Mouse (Mus musculus) ES-E14 (cell line): ENCODE results near the gene Tax1bp1. TPM values are rescaled to one million over a fixed set of nuclear protein-coding genes. Genes with fewer than 3 reads are reported as not detected.

ENCODE experiments used
- DNase-seq: peaks from one replicate; pipeline ENCODE4 v3.0.0-alpha.2; 2013; ENCODE audit warnings: low read depth, low spot score
- H3K27ac ChIP-seq: 2 replicates; pipeline ENCODE4 v1.5.1; 2012; ENCODE audit warnings: low read depth, mild to moderate bottlenecking, low read length, moderate library complexity, mixed read lengths; ENCODE audit not compliant: poor library complexity, insufficient read depth, severe bottlenecking
- H3K36me3 ChIP-seq: 2 replicates; pipeline ENCODE4 v1.6.1; 2012; ENCODE audit warnings: mild to moderate bottlenecking, low read length, moderate library complexity, mixed read lengths; ENCODE audit not compliant: control insufficient read depth, poor library complexity, insufficient read depth, severe bottlenecking
- H3K4me1 ChIP-seq, 2 experiments: fragments of 150-350 bp in 1 of 2; sonication (generic) in 1 of 2; 2 replicates each; pipeline ENCODE4 v1.6.1; 2012; ENCODE audit warnings: low read length in 2 of 2, mild to moderate bottlenecking in 1 of 2, mixed read lengths in 1 of 2; ENCODE audit not compliant: control insufficient read depth in 2 of 2, insufficient read depth in 2 of 2, poor library complexity in 1 of 2
- H3K4me3 ChIP-seq, 2 experiments: fragments of 150-350 bp in 1 of 2; sonication (generic) in 1 of 2; 2 replicates each; pipeline ENCODE4 v1.5.1; 2012; ENCODE audit warnings: low read length in 2 of 2, low read depth in 1 of 2, mild to moderate bottlenecking in 1 of 2, mixed read lengths in 1 of 2; ENCODE audit not compliant: insufficient read depth in 1 of 2, poor library complexity in 1 of 2, severe bottlenecking in 1 of 2
- H3K9ac ChIP-seq: 2 replicates; pipeline ENCODE4 v1.6.1; 2012; ENCODE audit warnings: low read depth, mild to moderate bottlenecking, low read length, mixed read lengths; ENCODE audit not compliant: poor library complexity, insufficient read depth, severe bottlenecking
- H3K9me3 ChIP-seq: fragments of 150-350 bp; sonication (generic); 2 replicates; pipeline ENCODE4 v1.6.1; 2012; ENCODE audit warnings: low read depth, mild to moderate bottlenecking, low read length; ENCODE audit not compliant: control insufficient read depth, insufficient read depth
- CHD2 ChIP-seq: IDR thresholded peaks from 2 replicates; pipeline ENCODE4 v1.6.1; 2014; ENCODE audit warnings: mild to moderate bottlenecking, low read depth, low read length, inconsistent platforms
- HCFC1 ChIP-seq: IDR thresholded peaks from 2 replicates; pipeline ENCODE4 v1.6.1; 2012; ENCODE audit warnings: low read length, inconsistent platforms, borderline replicate concordance; ENCODE audit not compliant: insufficient read depth
- MAFK ChIP-seq: IDR thresholded peaks from 2 replicates; pipeline ENCODE4 v1.6.1; 2014; ENCODE audit warnings: mild to moderate bottlenecking, low read depth, low read length, inconsistent platforms; ENCODE audit not compliant: insufficient read depth
- ZC3H11A ChIP-seq: IDR thresholded peaks from 2 replicates; pipeline ENCODE4 v1.6.1; 2012; ENCODE audit warnings: low read depth, mild to moderate bottlenecking, inconsistent platforms, low read length, borderline replicate concordance
- ZNF384 ChIP-seq: IDR thresholded peaks from 2 replicates; pipeline ENCODE4 v1.6.1; 2012; ENCODE audit warnings: low read depth, low read length, inconsistent platforms
- in situ Hi-C, 2 experiments: fragments of 600-800 bp; cut with MboI; formaldehyde crosslinking; loops; one replicate each; pipeline ENCODE4 v1.15.1; 2025; ENCODE audit warnings: low sequenced_read_pairs in 2 of 2, inconsistent platforms in 1 of 2; ENCODE audit not compliant: unreplicated experiment in 2 of 2
- total RNA-seq: library from RNA; depleted of rRNA; stranded (reverse); fragments of 300-350 nt; gene quantifications from 2 replicates; pipeline ENCODE4 v1.2.3, GENCODE M21; 2012

Gene Tax1bp1
- total RNA-seq, 1 experiment, result 74.0 TPM

GRCm38 (mm10) chr6:52752832-52753231 lies 39.3 kb downstream of the Tax1bp1 start:
- DNase-seq, result no peak
- Histone ChIP-seq H3K9ac (no peak overlapping the region), H3K4me3 (no peak overlapping the region), H3K36me3 (peaks cover 3% of the 10 kb centered on the region), H3K9me3 (no peaks in the 10 kb centered on the region), H3K4me1 (no peaks in the 10 kb centered on the region), H3K27ac (no peak overlapping the region)
- TF ChIP-seq CHD2, result no peak
- no peak for TF ChIP-seq MAFK
- no peak for TF ChIP-seq ZC3H11A
- TF ChIP-seq ZNF384, result no peak
- TF ChIP-seq HCFC1, result no peak
- in situ Hi-C loops, result no loop called here

GRCm38 (mm10) chr6:52765206-52765605 lies 51.7 kb downstream of the Tax1bp1 start:
- no peak for DNase-seq
- Histone ChIP-seq H3K36me3 (peaks cover 20% of the 10 kb centered on the region), H3K4me1 (no peaks in the 10 kb centered on the region), H3K27ac (no peak overlapping the region), H3K9ac (no peak overlapping the region), H3K4me3 (no peak overlapping the region), H3K9me3 (no peaks in the 10 kb centered on the region)
- in situ Hi-C loops, result no loop called here
- TF ChIP-seq MAFK, result no peak
- no peak for TF ChIP-seq ZNF384
- TF ChIP-seq HCFC1, result no peak
- TF ChIP-seq ZC3H11A, result no peak
- no peak for TF ChIP-seq CHD2

GRCm38 (mm10) chr6:52770789-52771188 lies 57.3 kb downstream of the Tax1bp1 start:
- no peaks in the 10 kb centered on the region for H3K4me1 ChIP-seq
- no peak overlapping the region for H3K4me3 ChIP-seq
- in situ Hi-C loops, result no loop called here
- no peak for DNase-seq
- peaks cover 16% of the 10 kb centered on the region for H3K36me3 ChIP-seq
- H3K9me3 ChIP-seq, result no peaks in the 10 kb centered on the region
- H3K9ac ChIP-seq, result no peak overlapping the region
- no peak overlapping the region for H3K27ac ChIP-seq
- TF ChIP-seq ZNF384, result no peak
- TF ChIP-seq HCFC1, result no peak
- TF ChIP-seq ZC3H11A, result no peak

GRCm38 (mm10) chr6:52773132-52773531 lies 59.6 kb downstream of the Tax1bp1 start:
- in situ Hi-C loops, result no loop called here
- Histone ChIP-seq H3K9me3 (no peaks in the 10 kb centered on the region), H3K4me3 (no peak overlapping the region), H3K27ac (no peak overlapping the region), H3K9ac (no peak overlapping the region), H3K4me1 (no peaks in the 10 kb centered on the region), H3K36me3 (peaks cover 5% of the 10 kb centered on the region)
- DNase-seq, result no peak
- TF ChIP-seq ZC3H11A (no peak), ZNF384 (no peak), CHD2 (no peak), MAFK (no peak), HCFC1 (no peak)

- no peak for DNase-seq
- no peak overlapping the region for H3K27ac ChIP-seq
- no peaks in the 10 kb centered on the region for H3K4me1 ChIP-seq
These were observed 61.8 kb downstream of the Tax1bp1 start for GRCm38 (mm10) chr6:52775350-52775749.

More at GRCm38 (mm10) chr6:52775350-52775749, 61.8 kb downstream of the Tax1bp1 start:
- Histone ChIP-seq H3K4me3 (no peak overlapping the region), H3K36me3 (peaks cover 2% of the 10 kb centered on the region), H3K9me3 (no peaks in the 10 kb centered on the region), H3K9ac (no peak overlapping the region)
- in situ Hi-C loops, result no loop called here
- TF ChIP-seq HCFC1 (no peak), CHD2 (no peak), MAFK (no peak)
